Mouse (Mus musculus) myocyte (in vitro differentiated cells): Measurements from ENCODE around the gene 3110082I17Rik. TPM values are rescaled to one million over a fixed set of nuclear protein-coding genes. Genes with fewer than 3 reads are reported as not detected.

Source experiments
- H3K27me3 ChIP-seq: one replicate; pipeline ENCODE4 v1.6.1; 2011; ENCODE audit not compliant: control insufficient read depth, insufficient read depth, insufficient read length
- H3K36me3 ChIP-seq: one replicate; pipeline ENCODE4 v1.6.1; 2011; ENCODE audit not compliant: control insufficient read depth, insufficient read depth
- H3K4me2 ChIP-seq: one replicate; pipeline ENCODE4 v1.6.1; 2011; ENCODE audit warnings: low read depth, control low read depth
- H3K4me3 ChIP-seq: one replicate; pipeline ENCODE4 v1.5.1; 2011; ENCODE audit warnings: mild to moderate bottlenecking, control low read depth, moderate library complexity
- H3K79me2 ChIP-seq: one replicate; pipeline ENCODE4 v1.6.1; 2011; ENCODE audit not compliant: control insufficient read depth, insufficient read depth
- H3ac ChIP-seq: one replicate; pipeline ENCODE4 v1.6.1; 2011; ENCODE audit not compliant: control insufficient read depth, insufficient read length
- CEBPB ChIP-seq: IDR thresholded peaks from 2 replicates; pipeline ENCODE4 v1.6.1; 2011; ENCODE audit warnings: mild to moderate bottlenecking, moderate library complexity; ENCODE audit not compliant: poor library complexity, insufficient read depth, severe bottlenecking
- E2F4 ChIP-seq: IDR thresholded peaks from one replicate; pipeline ENCODE4 v1.6.1; 2011; ENCODE audit warnings: mild to moderate bottlenecking, control low read depth, moderate library complexity; ENCODE audit not compliant: insufficient read depth
- MAX ChIP-seq: IDR thresholded peaks from one replicate; pipeline ENCODE4 v1.6.1; 2011; ENCODE audit warnings: low read depth, mild to moderate bottlenecking, control low read depth
- MYOD1 ChIP-seq, 3 experiments: IDR thresholded peaks; one replicate each; pipeline ENCODE4 v1.6.1; 2011; ENCODE audit warnings: control low read depth in 2 of 3, low read depth in 2 of 3, mild to moderate bottlenecking in 2 of 3, moderate library complexity in 1 of 3; ENCODE audit not compliant: insufficient read length in 2 of 3, control insufficient read depth in 1 of 3
- MYOG ChIP-seq, 3 experiments: IDR thresholded peaks; one replicate each; pipeline ENCODE4 v1.6.1; 2011; ENCODE audit warnings: control low read depth in 2 of 3, low read depth in 2 of 3, mild to moderate bottlenecking in 2 of 3; ENCODE audit not compliant: insufficient read length in 2 of 3, control insufficient read depth in 1 of 3, insufficient read depth in 1 of 3
- POLR2A ChIP-seq: IDR thresholded peaks from one replicate; pipeline ENCODE4 v1.6.1; 2011; ENCODE audit warnings: low read depth, mild to moderate bottlenecking, control low read depth, moderate library complexity; ENCODE audit not compliant: insufficient read length
- POLR2AphosphoS2 ChIP-seq: IDR thresholded peaks from one replicate; pipeline ENCODE4 v1.6.1; 2011; ENCODE audit warnings: low read depth, control low read depth; ENCODE audit not compliant: insufficient read length
- REST ChIP-seq: IDR thresholded peaks from one replicate; pipeline ENCODE4 v1.6.1; 2011; ENCODE audit warnings: mild to moderate bottlenecking, control low read depth, moderate library complexity; ENCODE audit not compliant: insufficient read depth, insufficient read length
- SRF ChIP-seq: IDR thresholded peaks from one replicate; pipeline ENCODE4 v1.6.1; 2011; ENCODE audit warnings: low read depth; ENCODE audit not compliant: control insufficient read depth, insufficient read length
- TCF12 ChIP-seq: IDR thresholded peaks from one replicate; pipeline ENCODE4 v1.6.1; 2011; ENCODE audit warnings: mild to moderate bottlenecking, control low read depth; ENCODE audit not compliant: poor library complexity, insufficient read depth, severe bottlenecking
- TCF3 ChIP-seq: IDR thresholded peaks from one replicate; pipeline ENCODE4 v1.6.1; 2011; ENCODE audit warnings: low read depth, control low read depth; ENCODE audit not compliant: insufficient read length
- USF1 ChIP-seq: IDR thresholded peaks from one replicate; pipeline ENCODE4 v1.6.1; 2011; ENCODE audit warnings: low read depth, mild to moderate bottlenecking, control low read depth, moderate library complexity
- polyA plus RNA-seq: library from polyadenylated mRNA; unstranded; fragments of >200 nt; fragmentation: generic; extraction: Trizol; gene quantifications from one replicate; pipeline ENCODE4 v1.2.1, GENCODE M21; 2012; ENCODE audit warnings: missing spikeins

Gene 3110082I17Rik
- polyA plus RNA-seq, 1 experiment: 16.4 TPM

GRCm38 (mm10) chr5:139353496-139353895 is 106.8 kb downstream of the 3110082I17Rik start:
- no peaks in the 10 kb centered on the region for H3K79me2 ChIP-seq
- H3K4me3 ChIP-seq: no peak overlapping the region
- H3ac ChIP-seq: no peak overlapping the region
- no peaks in the 10 kb centered on the region for H3K36me3 ChIP-seq
- peaks cover 30% of the 10 kb centered on the region for H3K27me3 ChIP-seq
- TF ChIP-seq POLR2A (no peak), MAX (no peak), MYOG (IDR thresholded peaks at IDR 0.05; ENCODE audit: control insufficient read depth in 1 of 3, insufficient read depth in 1 of 3, insufficient read length in 2 of 3, low read depth in 2 of 3) (no peak), TCF3 (no peak)
- H3K4me2 ChIP-seq: no peak overlapping the region

- no peak for TF ChIP-seq MAX
- no peak for TF ChIP-seq MYOD1 (IDR thresholded peaks at IDR 0.05; ENCODE audit: control insufficient read depth in 1 of 3, insufficient read length in 2 of 3, low read depth in 2 of 3)
- TF ChIP-seq POLR2AphosphoS2: no peak
- TF ChIP-seq E2F4: no peak
- TF ChIP-seq USF1: no peak
- no peak for TF ChIP-seq POLR2A
- TF ChIP-seq CEBPB: no peak
- no peak for TF ChIP-seq SRF
- TF ChIP-seq TCF3: no peak
- no peak for TF ChIP-seq MYOG (IDR thresholded peaks at IDR 0.05; ENCODE audit: control insufficient read depth in 1 of 3, insufficient read depth in 1 of 3, insufficient read length in 2 of 3, low read depth in 2 of 3)
- no peak for TF ChIP-seq TCF12
- H3K4me2 ChIP-seq: no peak within 1 kb of the TSS
- H3K27me3 ChIP-seq: peaks cover 30% of the 10 kb centered on the region
These were observed 108.0 kb downstream of the 3110082I17Rik start, which contains the start of gene Cyp2w1 for GRCm38 (mm10) chr5:139352317-139352716. Cyp2w1 (plus strand) TSS chr5:139352617.

DNA sequence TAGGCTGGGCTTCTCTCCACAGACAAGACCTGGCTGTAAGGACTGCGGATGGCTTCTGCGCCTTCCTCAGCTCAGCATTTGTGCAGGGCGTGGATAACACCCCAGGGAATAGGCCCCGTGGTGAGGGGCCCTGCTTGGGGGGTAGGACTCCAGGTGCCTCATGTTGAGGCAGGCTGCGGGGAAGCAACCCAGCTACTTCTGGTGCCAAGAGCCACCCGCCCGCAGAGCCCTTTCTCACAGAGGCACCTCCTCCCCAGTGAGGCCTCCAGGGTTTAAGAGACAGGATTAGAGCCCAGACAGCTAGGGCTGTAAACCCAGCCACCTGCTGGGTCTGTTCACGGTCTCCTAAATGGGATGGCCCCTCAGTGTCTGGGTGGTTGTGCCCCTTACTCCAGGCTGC is 108.7 kb downstream of the 3110082I17Rik start:
- Histone ChIP-seq H3K4me2 (no peak overlapping the region), H3K36me3 (no peaks in the 10 kb centered on the region), H3ac (no peak overlapping the region), H3K79me2 (no peaks in the 10 kb centered on the region), H3K4me3 (no peak overlapping the region), H3K27me3 (peaks cover 30% of the 10 kb centered on the region)
- TF ChIP-seq E2F4 (no peak), CEBPB (no peak), MYOG (IDR thresholded peaks at IDR 0.05; ENCODE audit: control insufficient read depth in 1 of 3, insufficient read depth in 1 of 3, insufficient read length in 2 of 3, low read depth in 2 of 3) (no peak), MYOD1 (IDR thresholded peaks at IDR 0.05; ENCODE audit: control insufficient read depth in 1 of 3, insufficient read length in 2 of 3, low read depth in 2 of 3) (no peak), TCF3 (no peak), POLR2A (no peak), SRF (no peak), TCF12 (no peak), REST (no peak), USF1 (no peak), POLR2AphosphoS2 (no peak), MAX (no peak)

More at GRCm38 (mm10) chr5:139352317-139352716, 108.0 kb downstream of the 3110082I17Rik start, which contains the start of gene Cyp2w1:
- no peak within 1 kb of the TSS for H3ac ChIP-seq
- H3K36me3 ChIP-seq: no peaks in the 10 kb centered on the region
- H3K79me2 ChIP-seq: no peaks in the 10 kb centered on the region
- no peak within 1 kb of the TSS for H3K4me3 ChIP-seq

- H3K27me3 ChIP-seq: peaks cover 30% of the 10 kb centered on the region
These were observed 109.2 kb downstream of the 3110082I17Rik start, which contains the start of gene Cox19 for GRCm38 (mm10) chr5:139351134-139351533. Cox19 (minus strand) TSS chr5:139351418.

GRCm38 (mm10) chr5:139349713-139350112 is 110.6 kb downstream of the 3110082I17Rik start:
- TF ChIP-seq TCF12 (no peak), MYOD1 (IDR thresholded peaks at IDR 0.05; ENCODE audit: control insufficient read depth in 1 of 3, insufficient read length in 2 of 3, low read depth in 2 of 3) (no peak), SRF (no peak), MAX (no peak), USF1 (no peak)
- no peak overlapping the region for H3K4me2 ChIP-seq
- H3K36me3 ChIP-seq: no peaks in the 10 kb centered on the region
- H3K27me3 ChIP-seq: peaks cover 30% of the 10 kb centered on the region
- H3ac ChIP-seq: no peak overlapping the region
- no peak overlapping the region for H3K4me3 ChIP-seq
- H3K79me2 ChIP-seq: peaks cover 2% of the 10 kb centered on the region

More at GRCm38 (mm10) chr5:139351134-139351533, 109.2 kb downstream of the 3110082I17Rik start, which contains the start of gene Cox19:
- no peak within 1 kb of the TSS for H3ac ChIP-seq
- no peak within 1 kb of the TSS for H3K4me2 ChIP-seq
- no peak within 1 kb of the TSS for H3K4me3 ChIP-seq
- no peaks in the 10 kb centered on the region for H3K79me2 ChIP-seq
- no peak for TF ChIP-seq REST
- no peak for TF ChIP-seq POLR2A
- no peak for TF ChIP-seq TCF12
- no peak for TF ChIP-seq SRF
- TF ChIP-seq POLR2AphosphoS2: no peak
- TF ChIP-seq TCF3: no peak
- TF ChIP-seq MYOG (IDR thresholded peaks at IDR 0.05; ENCODE audit: control insufficient read depth in 1 of 3, insufficient read depth in 1 of 3, insufficient read length in 2 of 3, low read depth in 2 of 3): no peak
- H3K36me3 ChIP-seq: no peaks in the 10 kb centered on the region
